ENCODE assay signal across 12 mouse cellular contexts in the genomic region with DNA sequence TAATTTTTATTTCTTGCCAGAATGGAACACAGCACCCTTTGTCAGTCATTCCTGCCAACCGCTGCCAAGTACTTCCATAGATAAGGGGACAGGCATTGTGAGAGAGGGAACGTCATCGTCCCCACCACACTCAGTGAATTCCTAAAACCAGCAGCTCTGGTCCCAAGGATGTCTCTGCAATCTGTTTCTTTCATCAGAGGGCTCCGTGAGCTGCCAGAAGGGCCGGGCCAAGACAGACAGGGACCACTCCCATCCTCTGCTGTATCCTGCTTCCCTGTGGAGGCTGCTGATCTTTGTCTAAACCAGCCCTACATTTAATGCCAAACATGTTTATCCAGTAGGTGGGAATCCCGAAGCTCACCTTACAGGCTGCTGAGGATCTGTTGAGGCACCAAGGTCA. TPM values are rescaled to one million over a fixed set of nuclear protein-coding genes. Genes with fewer than 3 reads are reported as not detected.
DNase-seq lines count a peak whose midpoint lies in the region; ATAC-seq lines count a peak whose summit lies in the region.
"Had no signal": no experiment of that assay in that cellular context is flagged by ENCODE, and none has a peak within 500 bp of the region (broad histone marks: within the 10 kb centered on the region; RNA-seq: fewer than 3 reads in every experiment).

No protein-coding gene starts in this region.

- peaks cover 17% of the 10 kb centered on the region for H3K4me1 ChIP-seq in forebrain, embryonic 11.5 days (replicated peaks; ENCODE audit: control insufficient read depth, insufficient read depth, low read length)
- peaks cover 37% of the 10 kb centered on the region for H3K4me1 ChIP-seq in forebrain, embryonic 12.5 days
- peaks cover 56% of the 10 kb centered on the region for H3K4me1 ChIP-seq in midbrain, embryonic 10.5 days
- H3K4me1 ChIP-seq in midbrain, embryonic 11.5 days (ENCODE audit: control insufficient read depth, insufficient read depth, low read length), result peaks cover 27% of the 10 kb centered on the region
- H3K4me1 ChIP-seq in limb, embryonic 15.5 days, result peaks cover 31% of the 10 kb centered on the region

- H3K4me2 ChIP-seq in forebrain, embryonic 11.5 days (ENCODE audit: low read depth, low read length, severe bottlenecking), result no peak overlapping the region
- H3K4me2 ChIP-seq in forebrain, embryonic 12.5 days, result no peak overlapping the region
- H3K4me2 ChIP-seq in midbrain, embryonic 11.5 days, result no peak overlapping the region
- no peak overlapping the region for H3K4me2 ChIP-seq in limb, embryonic 15.5 days

- H3K9ac ChIP-seq in forebrain, embryonic 11.5 days (ENCODE audit: low read length), result no peak overlapping the region
- H3K9ac ChIP-seq in forebrain, embryonic 12.5 days, result no peak overlapping the region
- no peak overlapping the region for H3K9ac ChIP-seq in midbrain, embryonic 11.5 days (ENCODE audit: low read length)
- no peak overlapping the region for H3K9ac ChIP-seq in limb, embryonic 15.5 days
- H3K9ac ChIP-seq: hindbrain, embryonic 12.5 days had no signal

- DNase-seq in forebrain, embryonic 11.5 days (ENCODE audit: low spot score), result peak; percentile 43
- no peak for DNase-seq in midbrain, embryonic 10.5 days (ENCODE audit: low spot score)
- DNase-seq in midbrain, embryonic 11.5 days (ENCODE audit: low spot score, missing footprints), result no peak
- peak; percentile 44 to 81 for DNase-seq in heart, adult 9 months (ENCODE audit: low spot score in 2 of 2)
- DNase-seq in ovary, postnatal 10 days (ENCODE audit: low spot score), result no peak
- DNase-seq in urinary bladder, postnatal 36 days (ENCODE audit: low spot score in 2 of 2), result no peak
- DNase-seq: B cell, adult 2 months; thymus, postnatal 14 days had no signal

- whole genome bisulfite sequencing in forebrain, embryonic 11.5 days, result 51% methylated on average over 6 of the region's 6 CpGs
- 53% methylated on average over 6 of the region's 6 CpGs for WGBS in forebrain, embryonic 12.5 days
- 58% methylated on average over 6 of the region's 6 CpGs for WGBS in midbrain, embryonic 10.5 days
- WGBS in midbrain, embryonic 11.5 days, result 45% methylated on average over 6 of the region's 6 CpGs
- 42% methylated on average over 6 of the region's 6 CpGs for WGBS in limb, embryonic 15.5 days

- no peaks in the 10 kb centered on the region for H3K9me3 ChIP-seq in forebrain, embryonic 11.5 days (ENCODE audit: control insufficient read depth, low read length)
- no peaks in the 10 kb centered on the region for H3K9me3 ChIP-seq in forebrain, embryonic 12.5 days
- H3K9me3 ChIP-seq in midbrain, embryonic 10.5 days (replicated peaks), result no peaks in the 10 kb centered on the region; the same call in 1 of the 2 replicates
- H3K9me3 ChIP-seq in midbrain, embryonic 11.5 days (ENCODE audit: control insufficient read depth, low read length), result no peaks in the 10 kb centered on the region
- H3K9me3 ChIP-seq in limb, embryonic 15.5 days, result no peaks in the 10 kb centered on the region
- H3K9me3 ChIP-seq: hindbrain, embryonic 12.5 days had no signal

- no peak overlapping the region for H3K4me3 ChIP-seq in forebrain, embryonic 11.5 days (ENCODE audit: low read depth, low read length)
- no peak overlapping the region for H3K4me3 ChIP-seq in forebrain, embryonic 12.5 days (replicated peaks)
- no peak overlapping the region for H3K4me3 ChIP-seq in midbrain, embryonic 10.5 days
- no peak overlapping the region for H3K4me3 ChIP-seq in midbrain, embryonic 11.5 days (ENCODE audit: low read depth, low read length)
- no peak overlapping the region for H3K4me3 ChIP-seq in limb, embryonic 15.5 days
- H3K4me3 ChIP-seq: hindbrain, embryonic 12.5 days; myocyte had no signal

- no peak for ATAC-seq in forebrain, embryonic 11.5 days (replicated peaks; ENCODE audit: low FRiP score)
- ATAC-seq in forebrain, embryonic 12.5 days (ENCODE audit: low FRiP score), result no peak
- ATAC-seq in midbrain, embryonic 11.5 days (ENCODE audit: low FRiP score), result no peak
- ATAC-seq in limb, embryonic 15.5 days (ENCODE audit: insufficient number of reproducible peaks, low FRiP score, low TSS enrichment, low read depth), result no peak; the same call in 1 of the 2 replicates

- H3K27me3 ChIP-seq in forebrain, embryonic 11.5 days (ENCODE audit: control insufficient read depth, insufficient read depth, low read length), result no peaks in the 10 kb centered on the region
- H3K27me3 ChIP-seq in forebrain, embryonic 12.5 days, result no peaks in the 10 kb centered on the region
- peaks cover 6% of the 10 kb centered on the region for H3K27me3 ChIP-seq in midbrain, embryonic 10.5 days (ENCODE audit: low read depth, poor library complexity, severe bottlenecking)
- H3K27me3 ChIP-seq in midbrain, embryonic 11.5 days (ENCODE audit: control insufficient read depth, insufficient read depth, low read length), result no peaks in the 10 kb centered on the region
- H3K27me3 ChIP-seq in limb, embryonic 15.5 days, result no peaks in the 10 kb centered on the region

- H3K36me3 ChIP-seq in forebrain, embryonic 11.5 days (ENCODE audit: control insufficient read depth, insufficient read depth, low read length), result no peaks in the 10 kb centered on the region
- H3K36me3 ChIP-seq in forebrain, embryonic 12.5 days (replicated peaks), result no peaks in the 10 kb centered on the region
- no peaks in the 10 kb centered on the region for H3K36me3 ChIP-seq in midbrain, embryonic 10.5 days
- no peaks in the 10 kb centered on the region for H3K36me3 ChIP-seq in midbrain, embryonic 11.5 days (ENCODE audit: control insufficient read depth, insufficient read depth, low read length)
- H3K36me3 ChIP-seq in limb, embryonic 15.5 days, result no peaks in the 10 kb centered on the region
- H3K36me3 ChIP-seq: hindbrain, embryonic 12.5 days had no signal

- H3K27ac ChIP-seq in forebrain, embryonic 11.5 days (ENCODE audit: low read depth, low read length), result no peak overlapping the region
- no peak overlapping the region for H3K27ac ChIP-seq in forebrain, embryonic 12.5 days
- peak overlapping the region; percentile 96; the same call in 1 of the 2 replicates for H3K27ac ChIP-seq in midbrain, embryonic 10.5 days (replicated peaks)
- H3K27ac ChIP-seq in midbrain, embryonic 11.5 days (ENCODE audit: low read depth, low read length), result no peak overlapping the region
- 0 out of 2 replicates have a peak overlapping the region, but pooled peaks have one; percentile 24 for H3K27ac ChIP-seq in limb, embryonic 15.5 days
- H3K27ac ChIP-seq: hindbrain, embryonic 12.5 days had no signal

RNA-seq across cellular contexts. Expression of a gene that starts 1.4 kb away (rescaled TPM):
- polyA plus RNA-seq in forebrain, embryonic 11.5 days (2014; fragmentation: Nextera tagmentation; extraction: Ambion mirVana), result 111 and 112 TPM in 2 replicates
- polyA plus RNA-seq in forebrain, embryonic 12.5 days (2016; fragmentation: Nextera tagmentation; extraction: Ambion mirVana), result 121 and 124 TPM in 2 replicates
- polyA plus RNA-seq in midbrain, embryonic 10.5 days (2016; fragmentation: Nextera tagmentation; extraction: Ambion mirVana), result 57.7 and 75.0 TPM in 2 replicates
- 102 and 119 TPM in 2 replicates for polyA plus RNA-seq in midbrain, embryonic 11.5 days (2014; fragmentation: Nextera tagmentation; extraction: Ambion mirVana)
- 39.8 and 49.5 TPM in 2 replicates for polyA plus RNA-seq in limb, embryonic 15.5 days (2015; fragmentation: Nextera tagmentation; extraction: Ambion mirVana)

Comparison
In these comparisons a context has a peak if more than half of its experiments do, and no peak if none do; other contexts are left out.
1. H3K27ac ChIP-seq: peak in midbrain, embryonic 10.5 days (single experiment) and limb, embryonic 15.5 days (single experiment); none in forebrain, embryonic 11.5 days (single experiment), forebrain, embryonic 12.5 days (single experiment) and midbrain, embryonic 11.5 days (single experiment).
2. DNase-seq: peak in forebrain, embryonic 11.5 days (single experiment) and heart, adult 9 months (2 of 2); none in midbrain, embryonic 10.5 days (single experiment), midbrain, embryonic 11.5 days (single experiment), ovary, postnatal 10 days (single experiment) and urinary bladder, postnatal 36 days (0 of 2).